Mouse (Mus musculus) forebrain, embryonic 10.5 days (tissue): ENCODE data around the gene Cd44. TPM values are rescaled to one million over a fixed set of nuclear protein-coding genes. Genes with fewer than 3 reads are reported as not detected.

ENCODE experiments used
- DNase-seq: peaks from one replicate; pipeline ENCODE4 v3.0.0-alpha.2; 2017; ENCODE audit warnings: low spot score; ENCODE audit errors: extremely low spot score
- H3K27ac ChIP-seq: fragments of 300-500 bp; sonication (generic); 2 replicates; pipeline ENCODE4 v1.5.1; 2016; ENCODE audit warnings: mild to moderate bottlenecking
- H3K27me3 ChIP-seq: fragments of 300-500 bp; sonication (generic); 2 replicates; pipeline ENCODE4 v1.6.1; 2016; ENCODE audit warnings: mild to moderate bottlenecking; ENCODE audit not compliant: poor library complexity, severe bottlenecking
- H3K36me3 ChIP-seq: fragments of 300-500 bp; sonication (generic); replicated peaks from 2 replicates; pipeline ENCODE4 v1.6.1; 2016; ENCODE audit warnings: mild to moderate bottlenecking, moderate library complexity
- H3K4me1 ChIP-seq: fragments of 300-500 bp; sonication (generic); 2 replicates; pipeline ENCODE4 v1.6.1; 2016
- H3K4me3 ChIP-seq: fragments of 300-500 bp; sonication (generic); 2 replicates; pipeline ENCODE4 v1.5.1; 2016; ENCODE audit warnings: mild to moderate bottlenecking, moderate library complexity
- H3K9me3 ChIP-seq: fragments of 300-500 bp; sonication (generic); 2 replicates; pipeline ENCODE4 v1.6.1; 2016; ENCODE audit warnings: mild to moderate bottlenecking, moderate library complexity
- WGBS: fragments of 180-500 bp; shearing (Covaris S2); methylation state at CpG from one replicate; pipeline ENCODE4 v1.1.7; 2016; 5-methylcytosine and 5-hydroxymethylcytosine counted together
- polyA plus RNA-seq: library from polyadenylated mRNA; unstranded; fragments of >200 nt; fragmentation: Nextera tagmentation; extraction: Ambion mirVana; gene quantifications from 2 replicates; pipeline ENCODE4 v1.2.1, GENCODE M21; 2016

Gene Cd44
- polyA plus RNA-seq, 1 experiment from 2014 or later: 2.8 TPM

- Histone ChIP-seq H3K36me3 (no peaks in the 10 kb centered on the region), H3K27me3 (no peaks in the 10 kb centered on the region), H3K9me3 (no peaks in the 10 kb centered on the region), H3K4me3 (no peak overlapping the region), H3K4me1 (peaks cover 14% of the 10 kb centered on the region), H3K27ac (no peak overlapping the region)
- 81% methylated on average over 8 of the region's 8 CpGs for WGBS
- DNase-seq: no peak
Observed at GRCm38 (mm10) chr2:102882004-102882588, 19.4 kb downstream of the Cd44 start.

- 52% methylated on average over 2 of the region's 2 CpGs for WGBS
- DNase-seq: no peak
Observed at GRCm38 (mm10) chr2:102878513-102878912, 23.0 kb downstream of the Cd44 start.

GRCm38 (mm10) chr2:102877463-102877862 lies 24.0 kb downstream of the Cd44 start:
- H3K4me1 ChIP-seq: peaks cover 22% of the 10 kb centered on the region
- H3K36me3 ChIP-seq: no peaks in the 10 kb centered on the region
- no peak overlapping the region for H3K27ac ChIP-seq
- WGBS: 91% methylated on average over 4 of the region's 4 CpGs
- no peaks in the 10 kb centered on the region for H3K27me3 ChIP-seq
- DNase-seq: no peak
- no peaks in the 10 kb centered on the region for H3K9me3 ChIP-seq
- no peak overlapping the region for H3K4me3 ChIP-seq

More at GRCm38 (mm10) chr2:102878513-102878912, 23.0 kb downstream of the Cd44 start:
- H3K9me3 ChIP-seq: no peaks in the 10 kb centered on the region
- H3K4me1 ChIP-seq: peaks cover 25% of the 10 kb centered on the region
- no peak overlapping the region for H3K27ac ChIP-seq
- no peak overlapping the region for H3K4me3 ChIP-seq
- H3K27me3 ChIP-seq: no peaks in the 10 kb centered on the region
- H3K36me3 ChIP-seq: no peaks in the 10 kb centered on the region

GRCm38 (mm10) chr2:102876141-102876540 lies 25.3 kb downstream of the Cd44 start:
- Histone ChIP-seq H3K9me3 (no peaks in the 10 kb centered on the region), H3K36me3 (no peaks in the 10 kb centered on the region), H3K4me3 (no peak overlapping the region), H3K27ac (no peak overlapping the region), H3K27me3 (no peaks in the 10 kb centered on the region), H3K4me1 (peaks cover 18% of the 10 kb centered on the region)
- DNase-seq: no peak
- 74% methylated on average over 1 of the region's 1 CpGs for WGBS

- H3K36me3 ChIP-seq: no peaks in the 10 kb centered on the region
- H3K27ac ChIP-seq: no peak overlapping the region
- H3K4me1 ChIP-seq: peaks cover 12% of the 10 kb centered on the region
- no peaks in the 10 kb centered on the region for H3K9me3 ChIP-seq
- no peak for DNase-seq
- no peaks in the 10 kb centered on the region for H3K27me3 ChIP-seq
- H3K4me3 ChIP-seq: no peak overlapping the region
- WGBS: 52% methylated on average over 4 of the region's 4 CpGs
Observed at GRCm38 (mm10) chr2:102873848-102874247, 27.6 kb downstream of the Cd44 start.

GRCm38 (mm10) chr2:102873194-102873593 lies 28.3 kb downstream of the Cd44 start:
- no peaks in the 10 kb centered on the region for H3K36me3 ChIP-seq
- H3K27me3 ChIP-seq: no peaks in the 10 kb centered on the region

GRCm38 (mm10) chr2:102872436-102872835 lies 29.0 kb downstream of the Cd44 start:
- H3K9me3 ChIP-seq: no peaks in the 10 kb centered on the region
- no peak overlapping the region for H3K27ac ChIP-seq
- H3K4me1 ChIP-seq: peaks cover 12% of the 10 kb centered on the region
- WGBS: 95% methylated on average over 2 of the region's 2 CpGs
- no peak for DNase-seq
- no peaks in the 10 kb centered on the region for H3K27me3 ChIP-seq
- H3K36me3 ChIP-seq: no peaks in the 10 kb centered on the region
- H3K4me3 ChIP-seq: no peak overlapping the region

More at GRCm38 (mm10) chr2:102873194-102873593, 28.3 kb downstream of the Cd44 start:
- peaks cover 12% of the 10 kb centered on the region for H3K4me1 ChIP-seq
- 89% methylated on average over 4 of the region's 4 CpGs for WGBS
- H3K27ac ChIP-seq: no peak overlapping the region
- H3K9me3 ChIP-seq: no peaks in the 10 kb centered on the region
- no peak for DNase-seq
- no peak overlapping the region for H3K4me3 ChIP-seq

GRCm38 (mm10) chr2:102868444-102868843 lies 33.0 kb downstream of the Cd44 start:
- no peaks in the 10 kb centered on the region for H3K27me3 ChIP-seq
- no peak overlapping the region for H3K4me3 ChIP-seq
- H3K36me3 ChIP-seq: no peaks in the 10 kb centered on the region
- 83% methylated on average over 2 of the region's 2 CpGs for WGBS
- H3K27ac ChIP-seq: no peak overlapping the region
- no peak for DNase-seq
- no peaks in the 10 kb centered on the region for H3K9me3 ChIP-seq
- H3K4me1 ChIP-seq: peaks cover 7% of the 10 kb centered on the region; the same call in 1 of the 2 replicates

GRCm38 (mm10) chr2:102867396-102868088 lies 33.9 kb downstream of the Cd44 start:
- no peak for DNase-seq
- H3K27me3 ChIP-seq: no peaks in the 10 kb centered on the region
- no peak overlapping the region for H3K27ac ChIP-seq
- 60% methylated on average over 6 of the region's 6 CpGs for WGBS
- no peaks in the 10 kb centered on the region for H3K36me3 ChIP-seq
- 0 out of 2 replicates have a peak, but pooled peaks cover 7% of the 10 kb centered on the region for H3K4me1 ChIP-seq
- no peaks in the 10 kb centered on the region for H3K9me3 ChIP-seq
- no peak overlapping the region for H3K4me3 ChIP-seq

GRCm38 (mm10) chr2:102866594-102866993 lies 34.9 kb downstream of the Cd44 start:
- Histone ChIP-seq H3K27ac (no peak overlapping the region), H3K27me3 (no peaks in the 10 kb centered on the region), H3K4me3 (no peak overlapping the region), H3K9me3 (no peaks in the 10 kb centered on the region), H3K4me1 (0 out of 2 replicates have a peak, but pooled peaks cover 7% of the 10 kb centered on the region), H3K36me3 (no peaks in the 10 kb centered on the region)
- 82% methylated on average over 1 of the region's 1 CpGs for WGBS
- no peak for DNase-seq

- WGBS: 93% methylated on average over 8 of the region's 8 CpGs
- H3K27me3 ChIP-seq: no peaks in the 10 kb centered on the region
- no peak overlapping the region for H3K4me3 ChIP-seq
- H3K9me3 ChIP-seq: no peaks in the 10 kb centered on the region
- 0 out of 2 replicates have a peak, but pooled peaks cover 7% of the 10 kb centered on the region for H3K4me1 ChIP-seq
- H3K36me3 ChIP-seq: no peaks in the 10 kb centered on the region
- no peak overlapping the region for H3K27ac ChIP-seq
- no peak for DNase-seq
Observed at GRCm38 (mm10) chr2:102865354-102865752, 36.1 kb downstream of the Cd44 start.

GRCm38 (mm10) chr2:102864695-102865353 lies 36.6 kb downstream of the Cd44 start:
- H3K9me3 ChIP-seq: no peaks in the 10 kb centered on the region
- 0 out of 2 replicates have a peak, but pooled peaks cover 7% of the 10 kb centered on the region for H3K4me1 ChIP-seq
- WGBS: 86% methylated on average over 6 of the region's 6 CpGs
- no peaks in the 10 kb centered on the region for H3K36me3 ChIP-seq
- H3K4me3 ChIP-seq: no peak overlapping the region
- no peak overlapping the region for H3K27ac ChIP-seq
- no peak for DNase-seq
- no peaks in the 10 kb centered on the region for H3K27me3 ChIP-seq

- Histone ChIP-seq H3K4me3 (no peak overlapping the region), H3K9me3 (no peaks in the 10 kb centered on the region), H3K27me3 (no peaks in the 10 kb centered on the region), H3K4me1 (0 out of 2 replicates have a peak, but pooled peaks cover 7% of the 10 kb centered on the region), H3K36me3 (no peaks in the 10 kb centered on the region), H3K27ac (no peak overlapping the region)
- DNase-seq: no peak
- WGBS: 69% methylated on average over 4 of the region's 4 CpGs
Observed at GRCm38 (mm10) chr2:102864036-102864435, 37.4 kb downstream of the Cd44 start.
